Comparison of ENCODE assay signal across 8 mouse cellular contexts in the genomic region with DNA sequence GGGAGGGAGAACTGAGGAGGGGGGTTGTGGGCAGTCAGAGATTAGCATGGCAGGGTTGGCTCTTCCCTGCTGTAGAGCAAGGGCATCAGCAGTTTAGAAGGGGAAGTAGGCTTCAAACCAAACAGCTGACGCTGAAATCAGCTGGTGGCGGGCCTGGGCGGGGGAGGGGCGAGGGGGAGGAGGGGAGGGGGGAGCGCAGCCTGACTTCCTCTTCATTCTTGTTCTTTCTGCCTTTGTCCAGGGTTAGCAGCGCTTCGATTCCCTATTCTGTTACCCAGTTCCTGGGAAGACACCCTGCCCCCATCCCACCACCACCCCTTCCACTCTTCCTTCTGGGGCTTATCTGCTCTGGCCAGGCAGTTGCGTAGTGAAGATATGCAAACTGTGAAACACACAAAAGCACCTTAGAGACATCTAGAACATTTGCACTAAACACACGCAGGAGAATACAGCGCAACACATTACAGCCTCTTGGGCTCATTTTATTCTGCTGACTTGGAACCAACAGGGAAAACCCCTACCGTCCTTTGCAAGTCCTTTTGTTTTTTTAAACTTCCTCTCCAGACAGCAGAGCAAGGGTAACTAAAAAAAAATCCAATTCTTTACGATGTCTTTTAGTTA.
A peak's percentile ranks its signal among the peaks of the same experiment; 100 is the strongest.
DNase-seq lines count a peak whose midpoint lies in the region; ATAC-seq lines count a peak whose summit lies in the region.

No protein-coding gene starts in this region.

- peak overlapping the region; percentile 63 for H3K4me2 ChIP-seq in heart, embryonic 14.5 days (ENCODE audit: low read length)

- no peaks in the 10 kb centered on the region for H3K27me3 ChIP-seq in heart, embryonic 14.5 days (ENCODE audit: control insufficient read depth, insufficient read depth, low read length)
- H3K27me3 ChIP-seq in megakaryocyte, embryonic 14.5 days (replicated peaks): no peaks in the 10 kb centered on the region

- peak overlapping the region; percentile 80 to 84 for H3K27ac ChIP-seq in heart, embryonic 14.5 days (replicated peaks in 1 of 2; ENCODE audit: control insufficient read depth in 1 of 2, insufficient read depth in 1 of 2, low read depth in 2 of 2, low read length in 2 of 2)

- WGBS in heart, embryonic 14.5 days: 10% methylated on average over 10 of the region's 12 CpGs

- peak; percentile 69; the same call in 1 of the 2 replicates for ATAC-seq in heart, embryonic 14.5 days (ENCODE audit: insufficient number of reproducible peaks, insufficient read depth, low FRiP score, low read depth)

- no peaks in the 10 kb centered on the region for H3K9me3 ChIP-seq in heart, embryonic 14.5 days (ENCODE audit: control insufficient read depth, low read length)
- H3K9me3 ChIP-seq in megakaryocyte, embryonic 14.5 days: no peaks in the 10 kb centered on the region

- H3K36me3 ChIP-seq in heart, embryonic 14.5 days (ENCODE audit: control insufficient read depth, insufficient read depth, low read length): no peaks in the 10 kb centered on the region
- H3K36me3 ChIP-seq in megakaryocyte, embryonic 14.5 days (replicated peaks; ENCODE audit: low read length): no peaks in the 10 kb centered on the region

- peak; percentile 23 for DNase-seq in kidney, adult 18-20 months
- DNase-seq in kidney, adult 11 months: no peak
- peak; percentile 64 for DNase-seq in embryo, embryonic 10.5 days (ENCODE audit: low spot score)
- peak; percentile 45 to 58 for DNase-seq in kidney, postnatal 4 days
- DNase-seq in spleen, postnatal 10 days (ENCODE audit: low spot score in 2 of 2): peak; percentile 75 to 83
- DNase-seq in urinary bladder, adult 2 months (ENCODE audit: low spot score): no peak

- peak overlapping the region; percentile 17 to 26 for H3K4me3 ChIP-seq in heart, embryonic 14.5 days (ENCODE audit: control insufficient read depth in 1 of 2, insufficient read depth in 1 of 2, low read depth in 1 of 2, low read length in 2 of 2)
- peak overlapping the region; percentile 88 for H3K4me3 ChIP-seq in megakaryocyte, embryonic 14.5 days (replicated peaks)

- peak overlapping the region; percentile 26; the same call in 1 of the 2 replicates for H3K9ac ChIP-seq in heart, embryonic 14.5 days (ENCODE audit: low read length)

- peaks cover 19 to 27% of the 10 kb centered on the region in 2 experiments for H3K4me1 ChIP-seq in heart, embryonic 14.5 days (ENCODE audit: control insufficient read depth in 2 of 2, insufficient read depth in 2 of 2, low read length in 2 of 2)
- peaks cover 57% of the 10 kb centered on the region for H3K4me1 ChIP-seq in megakaryocyte, embryonic 14.5 days

Comparison
In these comparisons a context has a peak if more than half of its experiments do, and no peak if none do; other contexts are left out.
1. DNase-seq: peak in kidney, adult 18-20 months (single experiment), embryo, embryonic 10.5 days (single experiment), kidney, postnatal 4 days (2 of 2) and spleen, postnatal 10 days (2 of 2); none in kidney, adult 11 months (single experiment) and urinary bladder, adult 2 months (single experiment).